Mouse (Mus musculus): ENCODE results near the gene Fam161b. TPM values are rescaled to one million over a fixed set of nuclear protein-coding genes. Genes with fewer than 3 reads are reported as not detected.

The Fam161b gene
- polyA plus RNA-seq (2014; fragmentation: Nextera tagmentation; extraction: Ambion mirVana): 2.5 and 2.6 TPM in 2 replicates

DNA sequence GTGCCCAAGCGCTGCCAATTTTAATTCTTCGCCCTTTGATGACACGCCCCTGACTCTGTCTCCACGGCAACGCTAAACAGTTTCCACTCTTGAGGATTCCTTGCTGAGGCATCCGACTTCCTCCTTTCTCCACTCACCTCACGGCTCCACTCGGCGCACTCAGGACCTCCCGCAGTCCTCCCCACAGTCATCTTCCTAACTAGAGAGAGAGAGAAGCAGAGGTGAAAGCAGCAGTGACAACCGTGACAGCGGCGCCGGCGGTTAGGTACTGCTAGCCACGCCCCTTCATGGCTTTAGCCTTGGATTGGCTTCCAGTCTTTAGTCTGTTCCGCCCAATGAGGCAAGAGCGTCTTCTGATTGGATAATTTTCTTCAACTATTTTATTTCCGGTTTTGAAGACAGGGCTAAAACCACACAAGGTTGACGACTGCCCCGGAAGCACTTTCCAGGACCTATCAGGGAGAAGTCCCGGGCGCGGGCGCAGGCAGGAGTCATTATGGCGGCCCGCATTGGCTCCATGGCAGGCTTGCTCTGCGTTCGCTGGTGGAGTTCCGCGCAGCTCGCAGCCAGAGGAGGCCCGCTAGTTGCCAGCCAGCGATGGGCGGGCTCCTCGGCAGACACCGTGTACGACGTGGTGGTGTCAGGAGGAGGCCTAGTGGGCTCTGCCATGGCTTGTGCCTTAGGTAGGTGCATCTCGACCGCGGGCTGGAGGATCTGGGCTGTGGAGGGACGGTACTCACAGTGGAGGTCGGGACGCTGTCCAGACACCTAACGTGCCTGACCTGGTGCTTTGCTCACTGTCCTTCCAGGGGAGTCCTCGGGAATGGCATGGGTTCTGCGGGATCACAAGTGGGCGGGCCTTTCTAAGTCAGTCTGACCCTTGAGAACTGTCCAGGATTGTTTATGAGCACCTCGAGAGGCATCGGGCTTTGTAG, at the start of gene Fam161b, which contains the start of gene Coq6:
Fam161b (minus strand) TSS at position 279 of the 935 bp plus-strand sequence.
Coq6 (plus strand) TSS at position 103 of the 935 bp plus-strand sequence.
- H3K27ac ChIP-seq (replicated peaks; ENCODE audit: low read depth, low read length): peak within 1 kb of the TSS; percentile 6; the same call in 1 of the 2 replicates

DNA sequence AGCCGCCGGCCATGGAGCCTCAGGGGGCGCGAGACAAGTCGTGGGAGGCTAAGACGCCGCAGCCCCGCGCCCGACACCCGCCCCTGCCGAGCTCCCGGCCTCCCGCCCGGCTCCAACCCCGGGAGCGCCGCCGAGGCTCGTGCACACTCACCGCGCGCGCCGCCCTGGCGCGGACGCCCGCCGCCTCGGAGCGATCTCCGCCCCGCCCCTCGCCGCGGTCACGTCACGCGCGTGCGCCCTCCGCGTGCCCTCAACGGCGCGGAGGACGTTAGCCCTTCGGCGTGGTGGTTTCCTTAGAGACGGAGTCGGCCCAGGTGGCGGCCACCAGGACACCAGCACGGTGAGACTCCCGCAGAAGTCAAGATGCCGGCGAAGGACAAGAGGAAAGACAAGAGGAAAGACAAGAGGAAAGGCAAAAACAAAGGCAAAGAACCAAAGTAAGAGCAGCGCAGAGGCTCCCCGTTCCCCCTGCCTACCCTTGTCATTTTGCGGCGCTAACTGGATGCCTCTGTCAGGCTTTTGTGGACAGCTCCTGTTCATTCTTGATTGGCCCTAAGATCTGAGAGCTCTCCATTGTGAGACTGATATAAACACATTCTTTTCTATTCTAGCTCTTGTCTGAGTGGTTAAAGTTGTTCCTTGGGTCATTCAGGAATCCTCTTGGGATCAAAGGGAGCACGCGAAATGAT, 47.3 kb upstream of the Fam161b start, which contains the start of the genes Entpd5 and Bbof1:
Entpd5 (minus strand) TSS at position 211 of the 689 bp plus-strand sequence.
Bbof1 (plus strand) TSS at position 253 of the 689 bp plus-strand sequence.
- Histone ChIP-seq H3K27me3 (replicated peaks; ENCODE audit: control insufficient read depth, insufficient read depth, low read length) (no peaks in the 10 kb centered on the region), H3K9me3 (ENCODE audit: control insufficient read depth, low read length) (no peaks in the 10 kb centered on the region), H3K4me2 (ENCODE audit: low read depth, low read length) (peak within 1 kb of the TSS; percentile 85), H3K9ac (ENCODE audit: low read depth, low read length) (peak within 1 kb of the TSS; percentile 87), H3K4me1 (ENCODE audit: control insufficient read depth, insufficient read depth, low read length) (peaks cover 3% of the 10 kb centered on the region; the same call in 1 of the 2 replicates), H3K36me3 (ENCODE audit: control insufficient read depth, insufficient read depth, low read length) (no peaks in the 10 kb centered on the region), H3K4me3 (ENCODE audit: low read depth, low read length) (peak within 1 kb of the TSS; percentile 74), H3K27ac (replicated peaks; ENCODE audit: low read depth, low read length) (peak within 1 kb of the TSS; percentile 83)
- ATAC-seq (ENCODE audit: low read depth) (peak; percentile 93), DNase-seq (ENCODE audit: low spot score) (peak; percentile 90)
- WGBS: 2% methylated on average over 31 of the region's 63 CpGs

More for the DNA sequence above, at the start of gene Fam161b, which contains the start of gene Coq6:
- H3K9ac ChIP-seq (ENCODE audit: low read depth, low read length): peak within 1 kb of the TSS; percentile 75
- peak; percentile 99 for ATAC-seq (ENCODE audit: low read depth)
- no peaks in the 10 kb centered on the region for H3K9me3 ChIP-seq (ENCODE audit: control insufficient read depth, low read length)
- H3K27me3 ChIP-seq (replicated peaks; ENCODE audit: control insufficient read depth, insufficient read depth, low read length): no peaks in the 10 kb centered on the region
- H3K4me1 ChIP-seq (ENCODE audit: control insufficient read depth, insufficient read depth, low read length): peaks cover 10% of the 10 kb centered on the region
- H3K36me3 ChIP-seq (ENCODE audit: control insufficient read depth, insufficient read depth, low read length): peaks cover under 1% of the 10 kb centered on the region; the same call in 1 of the 2 replicates
- H3K4me3 ChIP-seq (ENCODE audit: low read depth, low read length): peak within 1 kb of the TSS; percentile 69
- H3K4me2 ChIP-seq (ENCODE audit: low read depth, low read length): peak within 1 kb of the TSS; percentile 67
- peak; percentile 99 for DNase-seq (ENCODE audit: low spot score)
- under 1% methylated on average over 49 of the region's 51 CpGs for WGBS

DNA sequence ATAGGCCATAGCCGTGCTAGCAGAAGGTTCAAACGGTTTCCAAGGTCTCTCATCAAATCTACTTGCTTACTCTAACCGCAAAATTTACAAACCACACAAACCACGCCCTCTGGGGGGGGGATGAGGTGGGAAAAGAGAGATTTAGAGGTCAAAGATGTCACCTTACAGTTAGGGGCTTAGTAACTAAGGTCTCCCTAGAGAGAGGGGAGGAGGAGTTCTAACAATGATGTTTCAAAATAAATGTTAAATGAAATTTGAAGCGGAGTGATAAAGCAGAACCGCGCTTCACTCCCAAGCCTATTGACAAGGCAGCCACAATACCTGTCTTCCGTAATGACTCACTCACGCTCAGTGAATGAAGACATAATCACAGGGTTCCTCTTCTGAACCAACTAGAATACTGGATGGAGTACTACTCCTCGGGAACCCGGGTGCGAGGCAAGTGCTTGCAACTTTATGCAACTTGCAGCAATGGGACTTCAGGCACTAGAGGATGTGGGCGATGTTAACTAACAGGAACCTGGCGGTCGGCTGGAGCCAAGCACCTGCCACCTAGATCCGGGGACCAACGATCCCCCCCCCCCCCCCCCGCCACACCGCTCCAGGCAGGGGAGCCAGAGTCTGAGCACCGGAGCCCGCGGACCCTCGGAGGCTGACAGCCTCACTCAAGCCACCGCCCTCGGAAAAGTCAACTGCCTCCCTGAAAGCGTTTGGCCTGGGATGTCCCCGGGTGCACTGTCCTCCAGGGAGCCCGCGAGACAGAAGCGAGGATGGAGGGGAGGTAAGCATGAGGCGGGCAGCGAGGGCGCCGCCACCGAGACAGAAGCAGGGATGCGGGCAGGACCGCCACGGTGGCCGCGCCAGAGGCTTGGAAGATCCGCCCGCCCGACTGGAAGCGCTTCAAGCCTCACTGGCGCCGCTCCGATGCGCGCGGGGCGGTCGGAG, 46.5 kb upstream of the Fam161b start:
- Histone ChIP-seq H3K27me3 (replicated peaks; ENCODE audit: control insufficient read depth, insufficient read depth, low read length) (no peaks in the 10 kb centered on the region), H3K4me1 (ENCODE audit: control insufficient read depth, insufficient read depth, low read length) (peaks cover 3% of the 10 kb centered on the region; the same call in 1 of the 2 replicates), H3K9ac (ENCODE audit: low read depth, low read length) (peak overlapping the region; percentile 87), H3K27ac (replicated peaks; ENCODE audit: low read depth, low read length) (peak overlapping the region; percentile 83), H3K4me3 (ENCODE audit: low read depth, low read length) (peak overlapping the region; percentile 74), H3K9me3 (ENCODE audit: control insufficient read depth, low read length) (no peaks in the 10 kb centered on the region), H3K4me2 (ENCODE audit: low read depth, low read length) (peak overlapping the region; percentile 85), H3K36me3 (ENCODE audit: control insufficient read depth, insufficient read depth, low read length) (no peaks in the 10 kb centered on the region)
- DNase-seq (ENCODE audit: low spot score) (peak; percentile 41), ATAC-seq (ENCODE audit: low read depth) (peak; percentile 45)
- WGBS: 2% methylated on average over 24 of the region's 52 CpGs

DNA sequence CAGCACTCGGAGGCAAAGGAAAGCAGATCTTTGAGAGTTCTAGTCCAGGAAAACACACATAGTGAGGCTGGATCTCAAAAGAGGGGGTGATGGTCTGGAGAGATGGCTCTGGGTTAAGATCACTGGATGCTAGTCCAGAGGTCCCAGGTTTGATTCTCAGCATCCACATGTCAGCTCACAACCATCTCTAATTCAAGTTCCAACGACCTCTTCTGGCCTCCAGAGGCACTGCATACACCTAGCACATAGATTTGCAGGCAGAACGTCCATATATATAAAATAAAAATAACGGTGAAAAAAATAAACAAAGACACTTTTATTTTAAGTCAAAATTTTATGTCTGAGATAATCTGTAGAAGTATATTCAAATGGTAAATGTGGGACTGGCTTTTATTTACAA, 45.6 kb upstream of the Fam161b start:
- ATAC-seq (ENCODE audit: low read depth): no peak
- no peaks in the 10 kb centered on the region for H3K27me3 ChIP-seq (replicated peaks; ENCODE audit: control insufficient read depth, insufficient read depth, low read length)
- peaks cover 3% of the 10 kb centered on the region; the same call in 1 of the 2 replicates for H3K4me1 ChIP-seq (ENCODE audit: control insufficient read depth, insufficient read depth, low read length)
- no peaks in the 10 kb centered on the region for H3K36me3 ChIP-seq (ENCODE audit: control insufficient read depth, insufficient read depth, low read length)
- no peaks in the 10 kb centered on the region for H3K9me3 ChIP-seq (ENCODE audit: control insufficient read depth, low read length)
- no peak overlapping the region for H3K4me2 ChIP-seq (ENCODE audit: low read depth, low read length)
- H3K9ac ChIP-seq (ENCODE audit: low read depth, low read length): no peak overlapping the region
- H3K4me3 ChIP-seq (ENCODE audit: low read depth, low read length): no peak overlapping the region
- no peak overlapping the region for H3K27ac ChIP-seq (replicated peaks; ENCODE audit: low read depth, low read length)
- WGBS: 62% methylated on average over 4 of the region's 4 CpGs
- no peak for DNase-seq (ENCODE audit: low spot score)

DNA sequence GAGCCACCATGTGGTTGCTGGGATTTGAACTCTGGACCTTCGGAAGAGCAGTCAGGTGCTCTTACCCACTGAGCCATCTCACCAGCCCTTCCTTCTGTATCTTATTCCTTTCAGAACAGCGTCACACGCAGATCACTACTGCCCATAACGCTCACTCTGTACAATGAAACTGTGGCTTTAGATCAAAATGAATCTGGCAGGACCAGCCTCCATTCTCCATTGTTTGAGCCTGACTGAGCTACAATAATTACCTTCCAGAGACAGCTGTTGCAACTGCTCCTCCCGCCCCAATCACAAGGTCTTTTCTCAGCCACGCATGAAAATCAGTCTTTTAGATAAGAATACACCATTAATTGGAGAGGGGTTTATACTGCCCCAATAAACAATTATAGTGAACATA, 42.9 kb upstream of the Fam161b start:
- no peak overlapping the region for H3K4me2 ChIP-seq (ENCODE audit: low read depth, low read length)
- peaks cover 3% of the 10 kb centered on the region; the same call in 1 of the 2 replicates for H3K4me1 ChIP-seq (ENCODE audit: control insufficient read depth, insufficient read depth, low read length)
- no peak overlapping the region for H3K27ac ChIP-seq (replicated peaks; ENCODE audit: low read depth, low read length)
- DNase-seq (ENCODE audit: low spot score) (peak; percentile 19), ATAC-seq (ENCODE audit: low read depth) (no peak)
- no peaks in the 10 kb centered on the region for H3K27me3 ChIP-seq (replicated peaks; ENCODE audit: control insufficient read depth, insufficient read depth, low read length)
- no peaks in the 10 kb centered on the region for H3K9me3 ChIP-seq (ENCODE audit: control insufficient read depth, low read length)
- no peak overlapping the region for H3K9ac ChIP-seq (ENCODE audit: low read depth, low read length)
- no peak overlapping the region for H3K4me3 ChIP-seq (ENCODE audit: low read depth, low read length)
- no peaks in the 10 kb centered on the region for H3K36me3 ChIP-seq (ENCODE audit: control insufficient read depth, insufficient read depth, low read length)
- 84% methylated on average over 6 of the region's 6 CpGs for WGBS

DNA sequence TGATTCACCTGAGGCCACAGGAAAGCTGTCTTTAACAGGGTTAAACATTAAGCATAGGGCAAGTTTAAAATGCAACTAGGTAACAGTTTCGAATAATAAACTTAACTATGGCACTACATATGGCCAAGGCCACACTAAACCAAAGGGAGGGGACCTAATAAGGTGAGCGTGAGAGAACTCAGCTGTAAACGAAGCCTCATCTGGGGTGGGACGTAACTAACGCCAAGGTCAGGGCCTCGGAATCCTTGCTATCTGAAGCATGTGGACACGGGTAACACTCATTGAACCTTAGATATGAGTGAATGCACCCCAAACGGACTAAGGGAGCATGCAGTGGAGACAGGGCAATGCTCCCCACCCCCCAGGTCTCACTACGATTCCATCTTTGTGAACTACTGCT, 41.3 kb upstream of the Fam161b start:
- Histone ChIP-seq H3K4me3 (ENCODE audit: low read depth, low read length) (no peak overlapping the region), H3K4me2 (ENCODE audit: low read depth, low read length) (no peak overlapping the region), H3K27ac (replicated peaks; ENCODE audit: low read depth, low read length) (no peak overlapping the region), H3K4me1 (ENCODE audit: control insufficient read depth, insufficient read depth, low read length) (no peaks in the 10 kb centered on the region), H3K36me3 (ENCODE audit: control insufficient read depth, insufficient read depth, low read length) (no peaks in the 10 kb centered on the region), H3K27me3 (replicated peaks; ENCODE audit: control insufficient read depth, insufficient read depth, low read length) (no peaks in the 10 kb centered on the region), H3K9ac (ENCODE audit: low read depth, low read length) (no peak overlapping the region), H3K9me3 (ENCODE audit: control insufficient read depth, low read length) (no peaks in the 10 kb centered on the region)
- ATAC-seq (ENCODE audit: low read depth): no peak
- no peak for DNase-seq (ENCODE audit: low spot score)
- 72% methylated on average over 9 of the region's 9 CpGs for WGBS

DNA sequence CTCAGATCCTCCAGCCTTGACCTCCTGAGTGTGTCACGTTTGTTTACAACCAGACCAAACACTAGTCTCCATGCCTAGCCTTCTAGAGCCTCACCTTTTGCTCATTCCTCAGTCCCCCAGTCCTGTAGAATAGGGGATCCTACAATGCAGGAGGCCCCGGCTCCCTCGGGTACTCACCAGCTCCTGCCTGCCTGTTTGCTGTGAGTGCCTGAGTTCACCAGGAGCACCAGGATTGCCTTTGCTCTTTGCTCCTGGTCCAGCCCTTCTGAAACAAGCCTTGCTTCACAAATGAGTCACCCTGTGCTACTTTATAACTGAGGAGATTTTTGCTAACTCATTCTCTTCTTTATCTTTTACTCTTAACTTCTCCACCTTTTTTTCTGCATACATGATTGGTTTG, 39.0 kb upstream of the Fam161b start:
- Histone ChIP-seq H3K9ac (ENCODE audit: low read depth, low read length) (no peak overlapping the region), H3K27me3 (replicated peaks; ENCODE audit: control insufficient read depth, insufficient read depth, low read length) (no peaks in the 10 kb centered on the region), H3K36me3 (ENCODE audit: control insufficient read depth, insufficient read depth, low read length) (no peaks in the 10 kb centered on the region), H3K4me2 (ENCODE audit: low read depth, low read length) (no peak overlapping the region), H3K4me3 (ENCODE audit: low read depth, low read length) (no peak overlapping the region), H3K27ac (replicated peaks; ENCODE audit: low read depth, low read length) (no peak overlapping the region), H3K9me3 (ENCODE audit: control insufficient read depth, low read length) (no peaks in the 10 kb centered on the region), H3K4me1 (ENCODE audit: control insufficient read depth, insufficient read depth, low read length) (no peaks in the 10 kb centered on the region)
- WGBS: 80% methylated on average over 3 of the region's 3 CpGs
- DNase-seq (ENCODE audit: low spot score): no peak
- ATAC-seq (ENCODE audit: low read depth): no peak

Measured in embryonic facial prominence, embryonic 14.5 days (tissue).